Mouse (Mus musculus) CD4-positive helper T cell, adult 2 months (primary cell): ENCODE results near the gene Cpsf6.

Experiments
- DNase-seq: peaks from one replicate; pipeline ENCODE4 v3.0.0-alpha.2; 2012; ENCODE audit warnings: low read depth, missing footprints, low spot score

Cpsf6 gene

GRCm38 (mm10) chr10:117386261-117386660, 6.4 kb upstream of the Cpsf6 start:
- no peak for DNase-seq

DNA sequence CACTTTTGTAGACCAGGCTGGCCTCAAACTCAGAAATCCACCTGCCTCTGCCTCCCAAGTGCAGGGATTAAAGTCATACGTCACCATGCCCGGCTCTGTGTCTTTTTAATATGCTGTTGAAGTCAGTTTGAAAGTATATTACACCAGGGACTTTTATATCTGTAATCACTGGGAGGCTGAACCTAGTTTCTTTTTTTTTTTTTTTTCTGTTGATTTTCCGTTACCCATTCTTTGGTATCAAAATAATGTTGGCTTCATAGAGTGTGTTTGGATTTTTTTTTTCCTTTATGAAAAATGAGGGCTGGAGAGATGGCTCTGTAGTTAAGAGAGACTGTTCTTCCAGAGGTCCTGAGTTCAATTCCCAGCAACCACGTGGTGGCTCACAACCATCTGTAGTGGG, 5.6 kb upstream of the Cpsf6 start:
- DNase-seq: no peak

DNA sequence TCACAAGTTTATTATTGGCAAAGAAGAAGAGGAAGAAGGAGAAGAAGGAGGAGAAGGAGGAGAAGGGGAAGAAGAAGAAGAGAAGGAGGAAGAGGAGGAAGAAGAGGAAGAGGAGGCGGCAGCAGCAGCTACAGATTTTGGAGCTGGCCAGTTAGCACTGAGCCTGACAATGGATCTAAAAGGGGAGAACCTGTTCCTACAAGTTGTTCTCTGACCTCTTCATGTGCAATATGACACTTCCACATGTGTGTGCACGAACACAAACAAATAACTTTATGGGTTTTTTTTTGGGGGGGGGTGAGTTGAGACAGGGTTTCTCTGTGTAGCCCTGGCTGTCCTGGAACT, 5.2 kb upstream of the Cpsf6 start:
- DNase-seq: no peak

DNA sequence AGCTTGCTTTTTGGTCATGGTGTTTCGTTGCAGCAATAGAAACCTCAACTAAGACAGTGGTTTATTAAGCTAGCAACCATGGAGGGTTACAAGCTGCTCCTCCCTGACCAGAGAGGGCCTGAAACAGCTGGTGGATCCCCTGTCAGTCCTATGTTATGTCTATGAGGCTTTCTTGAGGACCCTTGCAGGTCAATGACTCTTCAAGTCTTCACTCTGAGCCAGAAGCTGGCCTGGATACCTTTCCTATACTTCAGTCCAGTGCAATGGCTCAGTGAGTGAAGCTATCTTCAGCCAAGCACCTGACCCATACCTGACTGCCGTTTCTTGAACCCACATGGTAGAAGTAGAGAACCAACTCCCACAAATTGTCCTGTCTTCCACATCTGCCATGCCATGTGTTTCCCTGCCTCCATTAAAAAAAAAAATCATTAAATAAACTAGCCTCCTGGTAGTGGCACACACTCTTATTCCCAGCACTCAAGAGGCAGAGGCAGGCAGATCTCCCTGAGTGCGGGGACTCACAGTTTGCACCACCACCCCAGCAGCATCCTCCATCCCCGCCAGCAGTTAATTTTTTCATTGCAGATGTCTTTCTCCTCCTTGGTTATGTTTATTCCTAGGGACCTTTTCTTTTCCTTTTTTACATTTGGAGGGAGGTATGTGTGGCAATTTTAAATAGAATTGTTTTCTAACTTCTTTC, 4.7 kb upstream of the Cpsf6 start:
- no peak for DNase-seq

DNA sequence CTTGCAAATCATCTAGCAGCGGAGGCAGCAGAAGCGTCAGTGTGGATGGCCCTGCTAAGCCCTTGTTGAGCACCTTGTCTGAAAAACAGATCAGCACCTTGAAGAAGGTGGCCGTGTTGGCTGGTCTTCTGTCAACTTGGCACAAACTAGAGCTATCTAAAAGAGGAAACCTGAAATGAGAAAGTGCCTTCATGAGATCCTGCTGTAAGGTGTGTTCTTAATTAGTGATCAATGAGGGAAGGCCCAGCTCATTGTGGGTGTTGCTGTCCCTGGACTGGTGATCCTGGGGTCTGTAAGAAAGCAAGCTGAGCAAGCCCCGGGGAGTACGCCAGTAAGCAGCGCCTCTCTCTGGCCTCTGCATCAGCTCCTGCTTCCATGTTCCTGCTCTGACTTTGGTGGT, 4.1 kb upstream of the Cpsf6 start:
- DNase-seq: no peak

DNA sequence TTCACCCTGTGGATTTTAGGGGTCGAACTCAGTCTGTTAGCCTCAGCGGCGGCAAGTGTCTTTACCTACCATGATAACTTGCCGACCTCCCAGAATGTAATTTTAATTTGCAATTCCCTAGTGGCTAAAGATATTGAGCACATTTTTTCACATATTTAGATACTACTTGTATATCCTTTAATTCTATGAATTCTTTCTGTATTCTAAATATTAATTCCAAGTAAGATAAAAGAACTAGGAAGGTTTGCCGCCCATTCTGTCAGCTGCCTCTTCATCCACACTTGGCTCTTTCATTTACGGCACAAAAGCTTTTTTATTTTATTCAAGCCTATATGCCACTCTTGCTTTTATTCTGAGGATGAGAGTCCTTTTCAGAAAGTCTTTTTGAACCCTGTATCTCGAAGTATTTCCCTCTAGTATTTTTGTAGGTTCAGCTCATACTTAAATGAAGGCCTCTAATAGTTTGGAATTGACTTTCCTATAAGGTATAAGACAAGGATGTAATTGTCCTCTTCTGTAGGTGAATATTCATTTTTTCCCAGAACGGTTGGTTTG, 3.3 kb upstream of the Cpsf6 start:
- DNase-seq: no peak

GRCm38 (mm10) chr10:117382146-117382545, 2.3 kb upstream of the Cpsf6 start:
- no peak for DNase-seq

- DNase-seq: no peak
Observed at GRCm38 (mm10) chr10:117380721-117381570, 1.1 kb upstream of the Cpsf6 start.

- no peak for DNase-seq
Observed at GRCm38 (mm10) chr10:117379441-117379840, 374 bp downstream of the Cpsf6 start.

DNA sequence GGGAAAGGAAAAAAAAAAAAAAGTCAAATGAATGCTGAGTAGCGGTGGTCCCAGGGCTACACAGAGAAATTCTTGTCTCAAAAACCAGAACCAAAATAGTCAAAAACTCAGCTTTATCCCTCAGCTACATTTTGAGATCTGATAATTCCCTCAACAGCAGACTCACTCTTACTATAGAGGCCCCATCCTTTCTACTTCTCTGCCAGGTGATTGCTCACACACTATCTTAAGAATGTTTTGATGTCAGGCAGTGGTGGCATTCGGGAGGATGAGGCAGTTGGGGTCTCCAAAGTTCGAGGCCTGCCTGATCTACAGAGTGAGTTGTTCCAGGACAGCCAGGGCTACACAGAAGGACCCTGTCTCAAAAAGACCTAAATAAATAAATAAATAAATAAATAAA, 1.2 kb downstream of the Cpsf6 start:
- DNase-seq: no peak

DNA sequence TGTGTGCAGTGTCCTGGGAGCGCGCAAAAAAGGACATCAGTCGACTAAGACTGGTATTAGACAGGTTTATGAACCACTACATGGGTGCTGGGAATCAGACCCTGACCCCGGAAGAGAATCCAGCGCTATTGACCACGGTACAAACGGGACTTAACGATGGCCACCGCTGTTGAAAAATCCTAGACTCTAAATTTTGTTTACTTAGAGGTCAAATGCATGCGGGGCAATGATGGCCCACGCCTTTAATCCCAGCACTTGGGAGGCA, 1.6 kb downstream of the Cpsf6 start:
- no peak for DNase-seq

DNA sequence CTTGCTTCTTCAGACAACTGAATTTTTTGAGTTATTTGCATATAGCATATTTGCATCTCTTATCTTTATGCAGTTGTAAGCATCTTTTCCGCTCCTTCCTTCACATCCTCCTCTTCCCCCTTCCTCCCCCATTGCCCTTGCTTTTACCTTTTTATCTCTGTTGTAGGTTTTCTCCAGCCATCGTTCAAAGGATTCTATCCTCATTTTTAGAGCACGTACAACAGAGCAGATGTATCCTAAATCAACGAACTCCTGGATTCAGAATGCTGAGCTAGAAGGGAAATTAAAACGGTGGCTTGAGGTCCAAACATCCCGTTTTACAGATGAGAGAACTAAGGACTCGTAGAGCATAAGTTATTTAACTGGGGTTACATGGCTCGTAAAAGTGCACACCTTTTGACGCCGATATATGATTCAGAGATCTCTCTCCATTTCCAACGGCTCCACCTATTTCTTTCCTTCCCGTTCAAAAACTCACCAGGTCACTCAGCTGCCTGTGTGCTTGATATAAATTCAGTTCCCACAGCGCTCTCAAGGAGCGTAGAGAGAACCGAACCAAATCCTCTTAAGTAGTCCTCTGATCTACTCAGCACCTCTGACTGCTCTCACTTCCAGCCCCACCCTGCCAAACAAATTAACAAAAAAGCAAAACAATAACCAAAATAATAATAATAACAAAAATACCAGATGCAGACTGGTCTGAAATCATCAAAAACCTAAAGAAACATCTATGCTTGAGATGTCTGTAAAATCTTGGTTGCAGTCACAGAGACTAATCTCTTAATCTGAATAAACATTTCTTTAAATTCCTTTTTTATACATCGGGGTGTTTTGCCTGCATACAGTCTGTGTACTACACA, 2.2 kb downstream of the Cpsf6 start:
- DNase-seq: peak; percentile 50

- DNase-seq: peak; percentile 96
Observed at GRCm38 (mm10) chr10:117376580-117377189, 3.1 kb downstream of the Cpsf6 start.

GRCm38 (mm10) chr10:117375841-117376579, 3.8 kb downstream of the Cpsf6 start:
- peak; percentile 62 for DNase-seq

GRCm38 (mm10) chr10:117375163-117375562, 4.7 kb downstream of the Cpsf6 start:
- no peak for DNase-seq

DNA sequence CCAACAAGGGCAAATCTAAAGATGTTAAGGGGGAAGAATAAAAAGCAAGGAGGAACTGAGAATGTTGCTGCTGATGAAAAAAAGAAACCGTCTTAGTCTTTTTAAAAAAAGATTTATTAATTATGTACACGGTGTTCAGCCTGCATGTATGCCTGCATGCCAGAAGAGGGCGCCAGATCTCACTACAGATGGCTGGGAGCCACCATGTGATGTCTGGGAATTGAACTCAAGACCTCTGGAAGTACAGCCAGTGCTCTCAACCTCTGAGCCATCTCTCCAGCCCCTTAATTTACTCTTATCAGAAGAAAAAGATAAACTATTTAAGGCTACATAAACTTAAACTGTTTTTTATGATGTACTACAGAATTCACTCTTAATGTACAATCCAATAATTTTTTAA, 16.7 kb downstream of the Cpsf6 start:
- peak; percentile 75 for DNase-seq

- DNase-seq: no peak
Observed at GRCm38 (mm10) chr10:117358891-117359290, 20.9 kb downstream of the Cpsf6 start.

GRCm38 (mm10) chr10:117343000-117343399, 36.8 kb downstream of the Cpsf6 start:
- no peak for DNase-seq

- DNase-seq: no peak
Observed at GRCm38 (mm10) chr10:117342406-117342805, 37.4 kb downstream of the Cpsf6 start.

DNA sequence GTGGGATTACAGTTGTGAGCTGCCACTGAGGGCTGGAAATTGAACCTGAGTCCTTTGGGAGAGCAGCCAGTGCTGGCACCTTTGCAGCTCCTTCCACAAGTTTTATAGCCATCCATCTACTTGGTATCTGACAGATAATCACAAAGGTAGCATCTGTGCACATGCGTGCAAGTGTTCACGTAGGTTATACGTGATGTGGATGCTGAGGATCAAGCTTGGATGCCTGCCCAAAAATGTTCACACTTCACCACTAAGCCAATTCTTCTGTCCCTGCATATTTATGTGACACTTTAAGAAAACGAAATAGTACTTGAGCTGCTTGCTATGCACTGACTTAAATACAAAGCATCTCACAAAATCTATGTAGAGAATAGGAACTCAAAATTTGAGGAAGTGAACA, 38.8 kb downstream of the Cpsf6 start:
- DNase-seq: no peak

DNA sequence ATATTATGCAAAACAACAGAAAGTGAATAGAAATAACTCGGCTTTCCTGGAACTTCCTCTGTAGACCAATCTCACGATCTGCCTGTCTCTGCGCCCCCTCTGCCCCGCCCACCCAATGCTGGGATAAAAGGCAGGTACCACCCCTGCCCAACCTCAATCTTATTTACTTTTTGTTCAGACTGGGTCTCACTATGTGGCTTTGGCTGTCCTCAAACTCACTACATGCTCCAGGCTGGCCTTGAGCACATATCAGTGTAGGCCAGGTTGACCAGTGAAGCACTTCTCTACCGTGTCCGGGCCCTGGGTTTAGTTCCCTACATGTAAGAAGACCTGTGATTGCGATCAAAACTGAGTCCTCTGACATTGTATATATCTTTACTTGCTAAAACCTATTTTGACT, 40.6 kb downstream of the Cpsf6 start:
- DNase-seq: no peak
